Mouse (Mus musculus) adrenal gland, adult 18-20 months (tissue): ENCODE data around the gene Ocrl. TPM values are rescaled to one million over a fixed set of nuclear protein-coding genes. Genes with fewer than 3 reads are reported as not detected.

Experiments
- DNase-seq, 2 experiments: peaks; one replicate each; pipeline ENCODE4 v3.0.0; 2021 to 2022; ENCODE audit warnings: low spot score in 2 of 2
- total RNA-seq, 2 experiments: library from RNA; stranded (reverse); gene quantifications; 1 replicate in 1 of 2; 2 replicates in 1 of 2; pipeline ENCODE4 v1.2.3; 2021

Gene Ocrl
- total RNA-seq, 2 experiments from 2014 or later, result 33.6 to 53.0 TPM

GRCm38 (mm10) chrX:47976551-47976950, 64.4 kb downstream of the Ocrl start:
- no peak for DNase-seq

DNA sequence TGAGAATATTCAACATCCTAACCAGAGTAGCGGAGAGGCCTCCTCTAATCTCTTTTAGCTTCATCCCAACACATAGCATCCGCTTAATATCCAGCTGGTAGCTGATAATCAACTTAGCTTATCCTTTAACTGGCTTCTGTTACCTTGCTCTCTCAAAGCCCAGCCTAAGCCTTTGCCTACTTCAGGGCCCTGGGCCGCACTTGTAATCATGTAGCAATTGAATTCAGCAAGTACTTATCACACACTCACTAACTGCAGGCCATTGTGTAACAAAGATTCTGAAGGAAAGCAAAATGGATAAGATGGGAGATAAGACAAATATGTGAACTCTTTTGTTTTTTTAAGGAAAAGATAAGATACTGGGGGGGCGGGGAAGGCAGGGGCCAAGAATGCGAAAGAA, 64.9 kb downstream of the Ocrl start:
- DNase-seq, result no peak

GRCm38 (mm10) chrX:47985000-47985619, 72.9 kb downstream of the Ocrl start:
- DNase-seq, result peak; percentile 24 to 34

GRCm38 (mm10) chrX:47988024-47988423, 75.8 kb downstream of the Ocrl start:
- peak in 1 of 2 experiments; percentile 19 for DNase-seq

DNA sequence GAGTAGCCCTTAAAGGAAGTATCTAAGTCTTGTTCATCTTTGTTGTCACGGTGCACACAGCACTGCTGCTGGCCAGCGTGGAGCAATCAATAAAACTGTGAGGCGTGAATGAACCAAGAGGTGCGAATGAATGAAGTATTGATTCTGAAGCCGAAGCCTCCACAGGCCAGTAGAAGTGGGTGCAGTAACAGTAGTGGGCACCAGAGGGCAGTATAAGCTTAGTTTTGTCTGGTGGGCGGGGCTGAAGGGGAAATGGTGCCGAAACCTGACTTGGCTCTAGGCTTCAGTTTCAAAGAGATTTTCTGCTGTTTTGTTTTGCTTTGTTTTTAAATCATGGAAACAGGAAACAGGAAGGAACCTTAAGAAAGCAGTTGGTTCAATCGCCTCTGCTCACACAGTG, 80.4 kb downstream of the Ocrl start:
- peak; percentile 70 to 77 for DNase-seq

DNA sequence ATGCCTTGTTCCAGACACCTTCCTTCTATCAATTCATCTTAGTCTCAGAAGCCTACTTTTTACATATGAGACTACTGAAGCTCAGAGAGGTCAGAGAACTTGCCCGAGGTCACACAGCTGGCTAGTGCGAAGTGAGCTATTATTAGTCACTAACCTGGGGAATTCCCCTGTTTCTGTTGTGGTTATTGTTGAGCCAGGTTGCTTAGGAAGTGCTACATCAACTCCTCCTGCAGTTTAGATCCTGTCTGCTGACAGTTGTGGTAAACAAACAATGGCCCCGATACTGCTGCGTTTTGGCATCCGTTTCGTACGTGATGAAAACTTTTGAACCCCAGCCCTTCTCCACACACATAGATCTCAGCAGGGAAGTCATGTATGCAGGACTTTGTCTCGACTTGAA, 86.2 kb downstream of the Ocrl start:
- DNase-seq, result no peak

- DNase-seq, result no peak
Observed at GRCm38 (mm10) chrX:48001151-48001550, 89.0 kb downstream of the Ocrl start.

DNA sequence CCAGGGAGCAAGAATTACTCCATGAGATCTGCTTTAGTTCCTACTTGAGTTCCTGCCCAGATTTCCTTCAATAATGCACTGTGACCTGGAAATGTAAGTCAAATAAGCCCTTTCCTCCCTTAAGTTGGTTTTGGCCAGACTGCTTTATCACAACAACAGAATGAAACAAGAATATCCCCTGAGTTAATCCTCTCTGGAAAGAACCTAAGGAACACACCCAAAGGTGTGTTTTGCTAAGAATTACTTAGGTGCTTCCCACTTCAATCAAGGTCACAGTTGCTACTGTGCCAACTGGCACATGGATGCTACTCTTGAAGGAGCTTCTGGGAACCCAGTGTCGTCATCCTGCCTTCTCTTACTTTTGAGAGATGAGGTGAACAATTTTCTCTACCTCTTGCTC, 92.6 kb downstream of the Ocrl start:
- DNase-seq, result no peak

DNA sequence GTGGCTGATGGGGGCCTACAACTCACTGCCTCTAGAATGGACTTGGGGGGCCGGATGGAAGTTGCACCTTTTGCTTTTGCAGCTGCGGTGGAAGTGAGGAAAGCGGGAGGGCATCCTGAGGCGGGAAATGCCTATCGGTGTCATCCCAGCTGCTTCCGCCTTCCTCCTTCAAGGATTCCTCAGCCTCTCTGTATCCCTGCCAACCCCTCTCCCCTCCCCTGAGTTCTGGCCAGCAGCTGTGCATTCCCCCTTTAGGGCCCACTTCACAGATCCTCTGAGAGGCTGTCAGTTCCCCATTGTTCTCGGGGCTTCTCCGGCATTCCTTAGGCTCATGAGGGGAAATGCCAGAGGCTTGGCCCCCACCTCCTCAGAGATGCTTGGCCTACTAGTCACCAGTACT, 93.9 kb downstream of the Ocrl start:
- DNase-seq, result no peak

DNA sequence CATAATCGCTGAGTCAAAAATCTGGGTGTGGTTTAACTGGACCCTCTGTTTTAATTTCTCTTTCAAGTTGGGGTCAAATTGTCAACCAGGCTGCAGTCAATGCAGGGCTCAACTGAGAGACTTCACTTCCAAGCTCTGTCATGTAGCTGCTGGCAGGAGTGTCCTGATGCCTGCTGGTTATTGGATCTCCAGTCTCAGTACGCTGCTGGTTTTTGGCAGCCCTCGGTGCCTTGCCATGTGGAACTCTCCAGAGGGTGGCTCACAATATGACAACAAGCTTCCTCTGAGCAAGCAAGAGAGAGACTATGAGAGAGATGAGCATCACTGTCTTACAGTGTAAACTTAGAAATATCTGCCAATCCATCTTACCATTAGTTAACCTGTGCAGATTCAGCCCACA, 99.5 kb downstream of the Ocrl start:
- no peak for DNase-seq

Other genes with a start within 250 kb of the Ocrl start
- gene Smarca1, start 19.4 kb upstream of the Ocrl start, total RNA-seq, result 10 to 100 TPM; 31.8 to 33.0 TPM
- gene Apln, start 122.5 kb downstream of the Ocrl start, total RNA-seq, result 10 to 100 TPM in 1 of 2 experiments, 1 to 10 TPM in 1; 1.5 to 23.2 TPM
- gene Xpnpep2, start 196.3 kb downstream of the Ocrl start, total RNA-seq, result 1 to 10 TPM; 1.4 to 3.7 TPM
- gene Sash3, start 234.0 kb downstream of the Ocrl start, total RNA-seq, result 1 to 10 TPM; 1.5 to 2.2 TPM